Mouse (Mus musculus) erythroid progenitor cell, adult 5-6 weeks (primary cell): ENCODE measurements around the gene Ier3. TPM values are rescaled to one million over a fixed set of nuclear protein-coding genes. Genes with fewer than 3 reads are reported as not detected.
A peak's percentile ranks its signal among the peaks of the same experiment; 100 is the strongest.

Source experiments
- ATAC-seq: replicated peaks from 2 replicates; pipeline ENCODE4 v1.8.0; 2016; ENCODE audit warnings: moderate number of reproducible peaks, mild to moderate bottlenecking, moderate TSS enrichment, inconsistent platforms; ENCODE audit not compliant: poor library complexity, low FRiP score, severe bottlenecking
- total RNA-seq, 2 experiments: library from RNA; stranded (forward) in 1 of 2; stranded (reverse) in 1 of 2; fragments of 150-400 nt in 1 of 2; fragments of 186-747, 209-891 nt in 1 of 2; gene quantifications; 2 replicates each; pipeline versions ENCODE4 v1.2.3 to v1.2.4; 2015 to 2017; ENCODE audit warnings: low replicate concordance in 2 of 2

The Ier3 gene
- total RNA-seq (2015; ENCODE audit: low replicate concordance) (3.8 and 10.5 TPM in 2 replicates), total RNA-seq (2017; ENCODE audit: low replicate concordance) (0.51 and 4.0 TPM in 2 replicates)

- ATAC-seq: peak; percentile 33
These were observed at the start of gene Ier3 for GRCm38 (mm10) chr17:35821439-35822430. TSS of gene Ier3 (plus strand) at chr17:35821684.

- ATAC-seq: 0 out of 2 replicates have a peak, but pooled peaks have one; percentile 33
These were observed 44.5 kb upstream of the Ier3 start for GRCm38 (mm10) chr17:35776811-35777609.

- no peak for ATAC-seq
These were observed 42.5 kb upstream of the Ier3 start for GRCm38 (mm10) chr17:35778965-35779364.

GRCm38 (mm10) chr17:35779466-35780205 lies 41.8 kb upstream of the Ier3 start:
- ATAC-seq: no peak

GRCm38 (mm10) chr17:35780362-35780761 lies 41.1 kb upstream of the Ier3 start:
- ATAC-seq: no peak

- 0 out of 2 replicates have a peak, but pooled peaks have one; percentile 59 for ATAC-seq
These were observed 39.1 kb upstream of the Ier3 start for GRCm38 (mm10) chr17:35782398-35782797.

- no peak for ATAC-seq
These were observed 38.6 kb upstream of the Ier3 start for GRCm38 (mm10) chr17:35782924-35783323.

GRCm38 (mm10) chr17:35783944-35784343 lies 37.5 kb upstream of the Ier3 start:
- peak; percentile 60 for ATAC-seq

GRCm38 (mm10) chr17:35785140-35785539 lies 36.3 kb upstream of the Ier3 start:
- no peak for ATAC-seq

- ATAC-seq: no peak
These were observed 34.0 kb upstream of the Ier3 start for GRCm38 (mm10) chr17:35787493-35787892.

GRCm38 (mm10) chr17:35788025-35788424 lies 33.5 kb upstream of the Ier3 start:
- no peak for ATAC-seq

- no peak for ATAC-seq
These were observed 30.6 kb upstream of the Ier3 start for GRCm38 (mm10) chr17:35790933-35791332.

GRCm38 (mm10) chr17:35792837-35793236 lies 28.6 kb upstream of the Ier3 start:
- ATAC-seq: no peak

GRCm38 (mm10) chr17:35795099-35795498 lies 26.4 kb upstream of the Ier3 start:
- no peak for ATAC-seq

GRCm38 (mm10) chr17:35795656-35796055 lies 25.8 kb upstream of the Ier3 start:
- no peak for ATAC-seq

GRCm38 (mm10) chr17:35796835-35797234 lies 24.6 kb upstream of the Ier3 start:
- ATAC-seq: peak; percentile 43; the same call in 1 of the 2 replicates

- ATAC-seq: no peak
These were observed 20.6 kb upstream of the Ier3 start for GRCm38 (mm10) chr17:35800905-35801304.

GRCm38 (mm10) chr17:35803020-35803419 lies 18.5 kb upstream of the Ier3 start:
- no peak for ATAC-seq

- no peak for ATAC-seq
These were observed 17.6 kb upstream of the Ier3 start for GRCm38 (mm10) chr17:35803858-35804399.
